Mouse (Mus musculus) thymus, postnatal 0 days (tissue): Measurements from ENCODE around the gene Trem3. TPM values are rescaled to one million over a fixed set of nuclear protein-coding genes. Genes with fewer than 3 reads are reported as not detected.

Experiments used
- DNase-seq: peaks from one replicate; pipeline ENCODE4 v3.0.0-alpha.2; 2015; ENCODE audit warnings: low spot score
- polyA plus RNA-seq: library from polyadenylated mRNA; unstranded; fragments of >200 nt; fragmentation: Nextera tagmentation; extraction: Ambion mirVana; gene quantifications from 2 replicates; pipeline ENCODE4 v1.2.1, GENCODE M21; 2015

Trem3 gene
- polyA plus RNA-seq, result 0.14 and 0.30 TPM in 2 replicates

DNA sequence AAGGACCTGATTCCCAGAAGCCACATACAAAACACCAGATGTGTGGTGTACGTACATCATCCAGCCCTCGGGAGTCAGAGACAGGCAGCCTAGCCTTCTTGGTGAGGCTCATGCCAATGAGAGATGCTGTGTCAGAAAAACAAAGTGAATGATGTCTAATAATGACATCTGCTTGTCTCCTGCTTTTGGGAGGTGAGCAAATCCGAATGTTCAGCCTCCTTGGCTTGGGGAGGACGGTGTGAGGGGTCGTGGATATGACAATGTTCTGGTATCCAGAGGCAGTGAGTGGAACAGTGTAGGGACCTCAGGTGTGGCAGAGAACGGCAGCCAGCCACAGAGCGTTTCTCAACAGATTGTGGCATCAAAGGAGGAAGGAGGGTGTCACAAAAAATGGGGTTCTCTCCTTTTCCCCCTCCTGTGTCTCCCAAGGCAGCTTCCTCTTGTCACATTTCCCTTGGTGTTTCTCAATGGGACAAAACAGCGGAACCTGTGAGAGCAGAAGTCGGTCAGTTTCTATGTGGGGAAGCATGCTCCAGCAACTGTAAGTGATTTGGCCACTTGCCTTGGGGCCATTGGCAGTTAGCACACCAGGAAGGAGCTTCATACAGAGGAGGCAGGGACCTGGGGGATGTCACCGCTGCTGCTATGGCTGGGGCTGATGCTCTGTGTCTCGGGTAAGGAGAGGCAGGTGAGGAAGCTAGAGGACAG, at the start of gene Trem3:
Gene Trem3 (plus strand): TSS at position 557 of the 708 bp plus-strand sequence.
- no peak for DNase-seq

DNA sequence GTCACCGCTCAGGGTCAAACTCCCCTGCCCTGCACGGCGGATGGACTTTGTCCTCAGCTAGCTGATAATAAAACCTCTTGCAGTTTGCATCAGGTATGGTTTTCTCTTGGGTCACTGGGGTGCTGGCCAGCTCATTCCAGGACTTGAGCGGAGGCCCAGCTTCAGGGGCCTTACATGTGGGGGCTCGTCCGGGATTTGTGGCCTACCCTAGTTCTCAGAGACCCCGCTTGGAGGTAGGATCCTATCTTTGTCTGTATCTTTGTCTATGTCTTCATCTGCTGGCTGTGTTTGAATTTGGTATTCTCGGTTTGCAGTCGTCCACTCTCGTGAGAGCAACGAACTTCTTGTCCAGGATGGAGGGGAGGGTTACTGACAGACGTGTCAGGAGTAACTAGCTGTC, 44.5 kb upstream of the Trem3 start:
- DNase-seq, result no peak

DNA sequence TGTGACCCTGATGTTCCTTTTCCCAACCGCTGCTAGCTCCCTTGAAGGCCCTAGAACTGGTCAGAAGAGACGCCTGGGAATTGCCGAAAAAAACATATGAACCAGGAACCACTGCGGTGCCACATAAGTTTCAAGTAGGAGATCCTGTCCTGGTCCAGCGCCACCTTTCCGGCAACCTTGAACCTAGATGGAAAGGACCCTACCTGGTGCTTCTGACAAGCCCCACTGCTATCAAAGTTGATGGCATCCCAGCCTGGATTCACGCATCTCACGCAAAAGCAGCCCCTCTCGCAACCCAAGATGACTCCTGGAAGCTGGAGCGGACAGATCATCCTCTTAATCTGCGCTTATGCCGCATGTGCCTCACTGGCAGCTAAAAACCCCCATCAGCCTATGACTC, 35.0 kb upstream of the Trem3 start:
- DNase-seq, result no peak

DNA sequence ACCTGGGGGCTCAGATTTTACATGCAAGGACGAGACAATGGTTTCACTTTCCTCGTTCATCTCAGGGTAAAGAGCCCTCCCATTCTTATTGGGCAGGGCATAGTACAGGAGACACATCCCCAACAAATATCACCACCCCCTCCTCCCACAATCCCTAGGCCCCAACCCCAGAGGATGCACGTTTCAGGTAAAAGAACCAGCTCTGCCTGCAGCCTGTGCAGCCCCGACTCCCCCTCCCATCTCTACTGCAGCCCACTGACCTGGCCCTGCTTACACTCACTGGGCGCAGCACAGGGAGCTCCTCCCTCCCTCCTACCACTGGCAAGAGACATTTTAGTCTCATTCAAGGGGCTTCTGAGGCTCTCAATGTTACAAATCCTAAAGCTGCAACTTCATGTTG, 34.1 kb upstream of the Trem3 start:
- no peak for DNase-seq

DNA sequence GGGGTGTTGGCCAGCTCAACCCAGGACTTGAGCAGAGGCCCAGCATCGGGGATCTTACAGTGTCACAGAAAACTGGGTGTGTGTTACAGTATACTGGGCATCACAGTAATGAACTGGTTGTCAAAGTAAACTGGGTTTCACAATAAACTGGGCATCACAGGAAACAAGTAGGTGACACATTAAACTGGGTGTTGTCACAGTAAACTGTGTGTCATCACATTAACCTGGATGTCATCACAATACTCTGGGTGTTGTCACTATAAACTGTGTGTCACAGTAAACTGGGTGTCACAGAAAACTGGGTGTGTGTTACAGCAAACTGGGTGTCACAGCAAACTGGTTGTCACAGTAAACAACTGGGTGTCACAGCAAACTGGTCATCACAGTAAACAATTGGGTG, 32.1 kb upstream of the Trem3 start:
- no peak for DNase-seq

DNA sequence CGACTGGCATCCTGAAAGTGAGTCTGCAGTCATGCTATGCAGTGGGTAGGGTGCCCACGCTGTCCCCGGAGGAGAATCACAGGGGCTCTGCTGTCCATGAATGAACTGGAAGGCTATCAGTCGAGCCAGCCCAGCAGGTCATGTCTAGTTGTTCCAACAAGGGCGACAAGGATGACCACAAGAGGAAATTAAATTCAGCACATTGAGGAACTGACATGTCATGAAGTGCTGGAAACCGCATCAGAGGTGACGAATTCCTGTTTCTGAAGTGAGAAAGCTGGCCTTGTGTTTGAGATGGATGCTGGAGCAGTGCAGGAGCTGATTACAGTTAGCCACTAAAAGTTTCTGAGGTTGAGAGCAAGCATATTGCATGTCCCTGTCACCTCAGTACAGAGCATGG, 16.9 kb upstream of the Trem3 start:
- no peak for DNase-seq

DNA sequence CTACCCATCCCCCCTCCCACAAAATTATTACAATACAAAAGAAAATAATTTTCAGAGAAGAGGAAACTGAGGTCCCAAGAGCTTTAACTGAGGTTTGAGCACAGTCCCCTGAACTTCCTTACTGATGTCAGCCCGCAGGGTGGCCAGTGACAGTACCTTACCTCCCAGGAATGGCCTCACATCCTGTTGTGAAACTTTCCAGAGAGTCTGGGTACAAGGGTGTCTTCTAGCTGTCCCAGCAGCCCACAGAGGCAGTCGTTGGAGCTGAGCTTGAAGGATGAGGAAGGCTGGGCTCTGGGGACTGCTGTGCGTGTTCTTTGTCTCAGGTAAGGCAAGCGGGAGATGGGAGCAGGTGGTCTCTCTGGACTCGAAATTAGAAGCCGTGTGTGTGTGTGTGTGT, 15.1 kb upstream of the Trem3 start, which contains the start of gene Trem1:
Gene Trem1 (plus strand): TSS at position 251 of the 400 bp plus-strand sequence.
- no peak for DNase-seq

DNA sequence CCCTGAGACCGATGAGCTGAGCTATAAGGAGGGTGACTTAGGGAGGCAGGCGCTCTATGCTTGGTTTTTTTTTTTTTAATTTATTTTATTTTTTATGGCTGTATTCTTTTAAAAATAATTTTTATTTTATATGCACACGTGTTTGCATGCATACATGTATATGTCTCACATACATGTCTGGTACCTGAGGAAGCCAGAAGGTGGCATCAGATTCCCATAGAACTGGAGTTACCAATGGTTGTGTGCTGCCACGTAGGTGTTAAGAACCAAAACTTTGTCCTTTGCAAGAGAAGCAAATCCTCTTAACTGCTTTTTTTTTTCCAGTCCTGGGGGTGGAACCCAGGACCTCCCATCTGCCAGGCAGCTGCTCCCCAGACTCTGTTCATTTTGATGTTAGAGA, 13.8 kb upstream of the Trem3 start:
- no peak for DNase-seq

DNA sequence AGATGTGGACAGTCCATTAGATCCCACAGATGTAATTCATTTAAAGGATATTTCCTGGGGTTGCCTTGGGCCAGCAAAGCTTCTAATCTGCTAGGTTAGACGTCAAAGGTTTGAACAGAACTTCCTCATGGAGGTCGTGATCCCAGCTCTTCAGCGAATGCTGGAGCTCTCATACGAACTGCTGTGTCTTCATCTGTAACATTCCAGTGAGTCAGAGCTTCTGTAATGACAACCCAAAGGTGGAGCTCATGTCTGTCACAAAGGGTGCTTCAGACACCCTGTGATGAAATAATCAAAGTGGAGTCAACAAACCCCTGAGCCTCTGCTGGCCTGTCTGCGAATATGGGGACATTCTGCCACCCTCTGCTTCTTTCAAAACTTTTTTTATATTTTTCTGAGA, 13.0 kb upstream of the Trem3 start:
- no peak for DNase-seq

DNA sequence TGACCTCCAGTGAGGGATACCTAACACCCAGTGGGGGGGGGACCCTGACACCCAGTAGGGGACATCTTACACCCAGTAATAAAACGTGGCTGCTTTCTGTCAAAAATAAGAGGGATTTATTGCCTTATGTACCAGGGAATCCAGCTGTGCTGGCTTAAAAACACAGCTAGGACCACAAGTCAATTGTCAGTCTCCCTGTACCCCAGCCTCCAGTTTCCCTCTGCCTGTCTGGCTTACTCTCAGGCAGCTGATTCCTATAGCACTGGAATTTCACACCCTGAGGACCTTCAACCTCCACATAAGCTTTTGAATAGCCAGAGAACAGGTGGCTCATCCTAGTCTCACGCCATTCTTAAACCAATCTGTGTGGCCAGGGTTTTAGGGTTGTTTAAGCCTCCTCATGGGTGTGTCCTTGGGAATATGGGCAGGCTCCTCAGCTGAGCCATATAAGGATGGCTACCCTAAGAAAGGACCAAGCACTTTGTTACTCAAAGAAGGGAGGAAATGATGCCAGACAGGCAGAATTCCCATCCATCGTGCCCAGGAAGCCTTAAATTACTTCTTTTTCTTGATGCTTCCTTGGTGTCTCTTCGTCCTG, 11.7 kb upstream of the Trem3 start:
- no peak for DNase-seq

DNA sequence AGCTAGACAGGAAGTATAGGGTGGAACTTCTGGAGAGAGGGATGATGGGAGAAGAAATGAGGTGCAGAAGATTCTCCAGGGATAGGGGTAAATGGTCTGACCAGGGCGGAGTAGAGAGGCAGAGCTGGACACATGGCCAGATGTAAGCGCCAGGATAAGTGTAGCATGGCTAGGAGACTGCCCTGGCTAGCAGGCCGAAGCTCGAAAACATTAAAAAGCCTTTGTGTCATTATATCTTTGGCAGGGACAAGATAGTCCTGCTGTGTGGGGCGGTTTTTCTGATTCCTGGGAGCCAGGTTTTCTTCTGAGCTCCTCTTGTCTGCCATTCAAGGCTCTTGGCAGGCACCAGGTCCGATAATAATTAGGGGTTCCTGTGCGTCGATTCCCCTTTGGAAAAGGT, 10.0 kb upstream of the Trem3 start:
- no peak for DNase-seq

DNA sequence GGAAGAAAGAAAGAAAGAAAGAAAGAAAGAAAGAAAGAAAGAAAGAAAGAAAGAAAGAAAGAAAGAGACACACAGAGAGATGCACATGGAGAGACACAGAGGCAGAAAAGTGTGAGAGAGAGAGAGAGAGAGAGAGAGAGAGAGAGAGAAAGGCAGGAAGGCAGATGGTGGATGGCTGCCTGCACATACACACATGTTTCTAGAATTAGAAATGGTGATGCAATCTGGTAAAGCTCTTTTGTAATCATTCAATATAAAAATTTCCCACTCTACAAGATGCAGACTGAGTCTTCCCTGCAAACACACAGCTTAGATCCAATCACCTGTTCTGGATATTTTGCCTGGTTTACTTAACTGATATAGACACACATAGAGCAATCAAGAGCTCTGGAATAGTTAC, 1.5 kb downstream of the Trem3 start:
- no peak for DNase-seq

DNA sequence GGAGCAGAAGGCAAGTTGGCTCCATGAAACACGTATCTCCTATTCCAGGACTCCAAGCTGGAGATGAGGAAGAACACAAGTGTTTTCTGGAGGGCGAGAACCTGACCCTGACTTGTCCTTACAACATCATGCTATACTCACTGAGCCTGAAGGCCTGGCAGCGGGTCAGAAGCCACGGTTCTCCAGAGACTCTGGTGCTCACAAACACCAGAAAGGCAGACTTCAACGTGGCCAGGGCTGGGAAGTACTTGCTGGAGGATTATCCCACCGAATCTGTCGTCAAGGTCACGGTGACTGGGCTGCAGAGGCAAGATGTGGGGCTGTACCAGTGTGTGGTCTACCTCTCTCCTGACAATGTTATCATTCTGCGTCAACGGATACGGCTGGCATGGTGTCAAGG, 1.9 kb downstream of the Trem3 start:
- no peak for DNase-seq

DNA sequence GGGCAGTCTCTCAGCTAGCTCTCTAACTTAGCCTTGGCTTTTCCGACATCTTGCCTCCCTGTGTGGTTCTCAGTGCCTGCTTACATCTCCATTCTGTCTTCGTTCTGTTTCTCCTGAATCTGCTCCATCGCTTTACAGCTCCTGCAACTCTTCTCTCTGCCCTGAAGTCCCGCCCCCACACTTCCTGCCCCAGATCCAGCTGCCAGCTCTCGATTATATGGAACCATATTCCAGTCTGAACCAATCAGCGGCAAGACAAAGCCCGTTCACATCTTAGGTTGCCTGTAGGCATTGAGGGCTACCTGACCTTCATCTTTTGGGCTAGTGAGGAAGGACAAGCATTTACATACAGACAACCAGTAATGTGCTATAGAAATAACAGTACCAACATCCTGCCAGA, 3.1 kb downstream of the Trem3 start:
- no peak for DNase-seq

DNA sequence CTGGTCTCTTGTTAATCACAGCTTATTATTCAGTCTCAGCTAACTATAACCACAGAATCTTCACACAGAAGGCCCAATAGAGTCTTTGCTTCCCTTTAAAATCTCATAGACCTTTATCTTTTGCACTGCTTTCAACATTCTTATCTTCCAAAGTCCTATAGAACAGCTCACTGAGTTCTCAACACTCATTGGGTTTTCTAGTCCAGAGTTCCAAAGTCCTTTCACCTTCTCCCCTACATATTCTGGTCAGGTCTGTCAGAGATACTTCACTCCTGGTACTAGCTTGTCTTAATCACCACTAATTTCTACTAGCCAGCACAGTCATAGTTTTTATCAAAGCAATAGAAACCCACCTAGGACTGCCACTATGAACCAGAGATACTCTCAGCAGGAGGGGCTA, 9.0 kb downstream of the Trem3 start:
- DNase-seq, result no peak

DNA sequence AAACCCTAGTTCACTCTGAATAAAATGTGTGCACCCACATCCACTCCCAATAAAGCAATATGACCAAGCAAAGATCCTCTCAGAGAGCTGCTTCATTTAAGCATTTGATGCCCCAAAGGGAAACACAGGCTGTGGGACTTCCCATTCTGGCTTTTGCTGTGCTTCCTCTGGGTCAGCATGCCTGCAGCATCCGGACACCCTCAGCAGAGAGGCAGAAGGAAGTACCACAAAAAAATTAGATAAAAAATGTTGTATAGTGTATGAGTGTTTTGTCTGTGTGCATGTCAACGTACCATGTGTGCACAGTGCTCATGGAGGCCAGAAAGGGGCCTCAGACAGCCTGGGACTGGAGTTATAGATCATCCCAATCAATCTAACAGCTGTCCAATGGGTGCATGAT, 14.3 kb downstream of the Trem3 start:
- no peak for DNase-seq

DNA sequence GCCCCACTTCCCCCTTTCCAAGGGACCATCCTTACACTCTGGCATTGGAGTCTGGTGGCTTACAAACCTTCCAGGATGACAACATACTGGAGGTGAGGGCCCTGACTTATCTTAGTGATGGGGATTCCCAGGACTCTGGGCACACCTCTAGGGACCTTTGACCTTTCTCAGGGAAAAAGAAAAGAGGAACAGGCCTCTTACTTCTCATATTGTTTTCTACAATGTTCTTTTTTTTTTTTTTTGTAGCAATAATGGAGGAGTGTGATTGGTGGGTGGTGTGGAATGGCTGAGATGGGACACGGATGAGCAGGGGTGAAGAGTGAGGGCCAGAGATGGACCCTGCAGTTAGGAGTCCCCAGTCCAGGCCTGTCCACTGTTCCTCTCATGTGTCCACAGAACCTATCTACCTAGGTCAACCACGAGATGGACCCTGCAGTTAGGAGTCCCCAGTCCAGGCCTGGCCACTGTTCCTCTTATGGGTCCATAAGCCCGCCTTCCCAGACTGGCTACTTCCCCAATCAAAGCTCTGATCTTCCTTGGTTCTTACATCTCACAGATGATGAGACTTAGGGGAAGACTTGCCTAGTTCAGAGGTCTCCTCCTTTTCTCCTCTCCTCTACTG, 16.3 kb downstream of the Trem3 start, which contains the start of gene Treml4:
Gene Treml4 (plus strand): TSS at position 555 of the 622 bp plus-strand sequence.
- DNase-seq, result no peak

DNA sequence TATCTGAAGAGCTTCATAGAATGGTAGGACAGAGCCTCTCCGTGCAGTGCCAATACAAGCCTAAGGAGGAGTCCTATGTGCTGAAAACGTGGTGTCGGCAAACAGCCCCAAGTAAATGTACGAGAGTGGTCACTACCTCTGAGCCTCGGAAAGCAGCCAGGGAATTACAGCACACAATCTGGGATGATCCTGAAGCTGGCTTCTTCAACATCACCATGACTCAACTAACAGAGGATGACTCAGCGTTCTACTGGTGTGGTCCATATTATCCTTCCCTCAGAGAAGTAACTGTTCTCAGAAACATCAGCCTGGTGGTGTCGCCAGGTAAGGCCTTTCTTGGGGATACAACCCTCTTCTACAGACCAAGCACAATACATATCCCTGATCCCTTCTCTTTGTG, 17.1 kb downstream of the Trem3 start:
- DNase-seq, result no peak

DNA sequence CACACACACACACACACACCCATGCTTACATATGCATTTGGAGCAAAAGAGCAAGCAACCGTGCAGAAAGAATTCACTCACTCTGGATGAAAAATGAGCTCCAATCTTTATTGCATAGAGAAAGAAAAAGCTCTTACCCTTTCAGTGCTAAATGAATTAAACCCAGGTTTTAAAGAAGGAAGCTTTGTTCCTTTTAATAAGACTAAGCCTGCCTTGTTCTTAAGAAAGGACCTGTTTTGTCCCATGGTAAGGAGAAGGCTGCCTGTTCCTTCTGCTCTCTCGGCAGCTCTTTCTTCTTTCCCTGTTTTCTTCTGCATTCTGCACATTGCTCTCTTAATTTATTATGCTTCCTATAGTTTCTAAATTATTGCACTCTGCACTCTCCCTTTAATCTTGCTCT, 18.6 kb downstream of the Trem3 start:
- no peak for DNase-seq

DNA sequence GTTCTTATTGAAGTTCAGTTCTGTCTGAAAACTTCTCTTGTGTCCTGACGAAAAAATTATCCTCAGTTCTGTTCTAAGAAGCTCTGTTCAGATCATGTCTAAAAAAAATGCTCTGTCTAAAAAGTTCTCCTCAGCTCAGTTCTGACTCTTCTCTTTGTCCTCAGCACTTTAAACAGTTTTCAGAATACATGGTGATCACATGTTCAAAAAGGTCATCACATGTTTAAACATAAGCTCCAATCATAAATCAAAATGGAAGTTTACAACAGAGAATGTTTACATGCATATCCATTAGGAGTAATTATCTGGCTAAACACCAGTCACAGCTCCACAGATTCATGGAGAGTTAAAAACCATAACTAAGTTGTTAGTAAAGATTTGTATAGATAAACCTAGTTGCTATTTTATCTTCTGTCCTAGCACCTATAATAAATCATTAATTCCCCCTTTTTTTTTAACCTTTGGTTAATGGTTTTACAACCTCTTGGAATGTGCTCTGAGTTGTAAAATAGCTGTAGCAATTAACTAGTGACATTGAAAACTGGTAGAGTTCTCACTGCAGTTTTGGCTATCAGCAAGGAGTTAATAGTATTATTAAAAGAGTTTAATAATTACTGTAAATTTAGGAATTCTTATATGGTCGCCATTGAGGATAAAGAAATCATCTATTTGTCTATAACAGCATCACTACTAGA, 19.2 kb downstream of the Trem3 start:
- DNase-seq, result no peak

DNA sequence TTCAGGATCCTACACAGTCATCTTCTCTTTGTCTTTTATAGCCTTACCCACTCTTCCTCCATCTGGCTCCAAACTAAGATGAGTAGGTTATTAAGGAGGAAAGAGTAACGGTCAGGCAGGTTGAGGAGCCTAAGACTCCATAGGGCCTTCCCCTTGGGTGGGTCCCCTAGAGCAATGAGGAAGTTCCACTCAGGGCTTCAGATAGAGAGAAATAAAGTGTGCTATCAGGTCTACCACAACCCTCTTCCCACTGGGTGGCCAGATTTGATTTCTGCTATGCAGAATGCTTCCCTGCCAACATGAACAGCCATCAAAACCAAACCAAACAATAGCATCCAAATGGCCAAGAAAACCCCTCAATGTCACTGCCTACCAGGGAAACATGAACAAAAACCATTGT, 20.0 kb downstream of the Trem3 start:
- no peak for DNase-seq

DNA sequence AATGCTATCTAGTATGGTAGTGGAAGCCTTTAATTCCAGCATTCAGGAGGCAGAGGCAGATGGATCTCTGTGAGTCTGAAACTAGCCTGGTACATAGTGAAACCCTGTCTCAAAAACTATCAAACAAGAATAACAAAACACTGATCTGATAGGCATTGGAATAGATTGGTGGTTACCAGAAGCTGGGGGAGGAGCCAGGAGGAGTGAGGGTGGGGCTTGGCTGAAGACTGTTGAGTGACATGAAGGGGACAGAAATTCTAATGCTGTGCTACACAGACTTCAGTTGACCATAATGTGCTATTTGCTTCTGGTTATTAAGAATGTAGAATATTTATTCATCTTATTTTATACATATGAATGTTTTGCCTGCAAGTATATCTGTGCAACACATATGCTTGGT, 20.7 kb downstream of the Trem3 start:
- DNase-seq, result no peak
